8 mouse cellular contexts compared by ENCODE assay signal in the genomic region with DNA sequence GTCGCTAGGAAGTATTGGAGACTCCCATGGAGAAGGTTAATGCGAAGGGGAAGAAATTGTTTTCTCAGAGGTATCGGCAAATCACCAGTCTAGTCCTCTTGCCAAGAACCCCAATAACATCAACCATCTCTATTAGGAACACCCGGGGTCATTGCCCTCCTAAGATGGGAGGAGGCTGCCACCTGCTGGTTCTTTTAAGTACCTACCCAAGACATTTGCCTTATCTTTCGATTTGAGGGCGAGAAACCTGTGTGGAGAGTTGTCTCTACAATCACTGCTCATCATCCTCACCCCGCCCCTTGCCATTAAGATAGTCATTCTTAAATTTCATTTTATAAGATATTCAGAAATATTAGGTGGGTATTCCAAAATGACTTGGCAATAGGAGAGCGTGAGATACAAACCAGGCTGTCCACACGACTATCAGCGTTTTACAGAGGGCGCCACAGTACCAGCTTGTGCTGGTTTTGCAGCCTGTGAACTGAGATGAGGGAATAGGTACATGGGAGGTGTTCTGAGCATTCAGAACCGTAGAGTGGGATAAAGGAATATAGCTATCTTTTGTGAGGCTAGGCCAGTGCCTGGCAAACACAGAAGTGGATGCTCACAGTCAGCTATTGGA.
A peak's percentile ranks its signal among the peaks of the same experiment; 100 is the strongest.
DNase-seq lines count a peak whose midpoint lies in the region; ATAC-seq and TF ChIP-seq lines count a peak whose summit lies in the region.

No protein-coding gene starts in this region.

- no peaks in the 10 kb centered on the region for H3K9me3 ChIP-seq in hindbrain, postnatal 0 days (ENCODE audit: low read length)

- no peak overlapping the region for H3K27ac ChIP-seq in cerebellum, adult 2 months (ENCODE audit: insufficient read depth, low read length)
- H3K27ac ChIP-seq in hindbrain, postnatal 0 days = no peak overlapping the region

- H3K4me2 ChIP-seq in hindbrain, postnatal 0 days (ENCODE audit: low read depth, low read length) = 0 out of 2 replicates have a peak overlapping the region, but pooled peaks have one; percentile 27

- TF ChIP-seq POLR2A in cerebellum, adult 2 months (IDR thresholded peaks at IDR 0.05; ENCODE audit: borderline replicate concordance, insufficient read depth, low read length) = no peak

- no peak overlapping the region for H3K4me3 ChIP-seq in cerebellum, adult 2 months (replicated peaks; ENCODE audit: insufficient read depth, low read depth, low read length)
- no peak overlapping the region for H3K4me3 ChIP-seq in hindbrain, postnatal 0 days (ENCODE audit: low read length)

- H3K36me3 ChIP-seq in hindbrain, postnatal 0 days (ENCODE audit: insufficient read depth, low read length) = no peaks in the 10 kb centered on the region

- no peak for ATAC-seq in Patski
- ATAC-seq in hindbrain, postnatal 0 days = peak; percentile 84
- peak; percentile 80 for ATAC-seq in megakaryocyte-erythroid progenitor cell, adult 5-6 weeks (replicated peaks; ENCODE audit: low FRiP score, low TSS enrichment, poor library complexity, severe bottlenecking)
- no peak for ATAC-seq in erythroid progenitor cell, adult 5-6 weeks (replicated peaks; ENCODE audit: low FRiP score, poor library complexity, severe bottlenecking)

- POLR2A ChIA-PET in Patski (lab: Charles Lee) = no interaction called here

- DNase-seq in Patski (ENCODE audit: low read depth, low spot score) = peak; percentile 20
- DNase-seq in cerebellum, adult 2 months = peak; percentile 56 to 66
- peak; percentile 7 to 85 for DNase-seq in frontal cortex, adult 2 months (ENCODE audit: extremely low spot score in 1 of 2, low spot score in 1 of 2)
- DNase-seq in hindbrain, postnatal 0 days (ENCODE audit: low spot score) = peak; percentile 87
- DNase-seq in layer of hippocampus, postnatal 36 days = peak; percentile 27 to 57
- peak; percentile 37 for DNase-seq in right cerebral cortex, postnatal 14 days

- in situ Hi-C loops in Patski (cut with MboI; ENCODE audit: low pct_unique_long_range_greater_than_20kb) = loop anchor here (5.0 to 25.0 kb wide), 3 partner anchors 321 to 786 kb away; a partner anchor contains a TSS

- WGBS in cerebellum, adult 2 months = 38% methylated on average over 12 of the region's 12 CpGs
- WGBS in hindbrain, postnatal 0 days = 36% methylated on average over 12 of the region's 12 CpGs

- TF ChIP-seq CTCF in Patski (IDR thresholded peaks at IDR 0.05) = peak; percentile 84
- TF ChIP-seq CTCF in cerebellum, adult 2 months (IDR thresholded peaks at IDR 0.05; ENCODE audit: borderline replicate concordance, insufficient read depth, low read depth, low read length) = peak; percentile 87
- peak; percentile 85 for TF ChIP-seq CTCF in hindbrain, postnatal 0 days (IDR thresholded peaks at IDR 0.05; ENCODE audit: low read depth)

- no peaks in the 10 kb centered on the region for H3K4me1 ChIP-seq in cerebellum, adult 2 months (ENCODE audit: control insufficient read depth, insufficient read depth, low read length)
- no peaks in the 10 kb centered on the region for H3K4me1 ChIP-seq in hindbrain, postnatal 0 days (ENCODE audit: insufficient read depth, low read length)

- H3K27me3 ChIP-seq in Patski = no peaks in the 10 kb centered on the region
- H3K27me3 ChIP-seq in cerebellum, adult 2 months (ENCODE audit: control insufficient read depth, insufficient read depth, low read length) = no peaks in the 10 kb centered on the region
- H3K27me3 ChIP-seq in hindbrain, postnatal 0 days (ENCODE audit: insufficient read depth, low read length) = no peaks in the 10 kb centered on the region

- H3K9ac ChIP-seq in hindbrain, postnatal 0 days (replicated peaks; ENCODE audit: low read length) = no peak overlapping the region

- CTCF ChIA-PET in Patski (lab: Charles Lee) = interaction anchor here (0.8 to 1.8 kb wide), 4 partner anchors 8 to 581 kb away, joined by 3 to 5 read pairs (median 3); no protein-coding TSS in a partner anchor

Comparison
In these comparisons a context has a peak if more than half of its experiments do, and no peak if none do; other contexts are left out.
1. ATAC-seq: peak in hindbrain, postnatal 0 days (single experiment) and megakaryocyte-erythroid progenitor cell, adult 5-6 weeks (single experiment); none in Patski (single experiment) and erythroid progenitor cell, adult 5-6 weeks (single experiment).
2. DNase-seq: peak in every context shown above with its lines; median percentile 87 in hindbrain, postnatal 0 days; 61 in cerebellum, adult 2 months; 46 in frontal cortex, adult 2 months; 42 in layer of hippocampus, postnatal 36 days; 37 in right cerebral cortex, postnatal 14 days; 20 in Patski.
3. Peak in every context shown above with its lines, with median percentiles within 50 percentile points of each other: CTCF ChIP-seq.